Mouse (Mus musculus): ENCODE data around the gene Gbp6.
"Not testable (repeated sequence)": the region's sequence is repeated elsewhere in the genome, so short reads cannot be mapped to it uniquely, and the experiment has no call there.

The Gbp6 gene

GRCm38 (mm10) chr5:105293226-105294165 lies at the start of gene Gbp6, which contains the start of gene Gm43302:
Gene Gbp6, minus strand, starts transcription at chr5:105293698.
Gene Gm43302, minus strand, starts transcription at chr5:105293695.
- DNase-seq (ENCODE audit: low spot score in 2 of 2): peak in 1 of 2 experiments; percentile 5

- no peak for DNase-seq (ENCODE audit: low spot score in 2 of 2)
Observed at GRCm38 (mm10) chr5:105341281-105341680, 47.8 kb upstream of the Gbp6 start.

- DNase-seq (ENCODE audit: low spot score in 2 of 2): no peak
Observed at GRCm38 (mm10) chr5:105322543-105322942, 29.0 kb upstream of the Gbp6 start.

- DNase-seq (ENCODE audit: low spot score in 2 of 2): no peak
Observed at GRCm38 (mm10) chr5:105310941-105311340, 17.4 kb upstream of the Gbp6 start.

- not testable (repeated sequence) for DNase-seq (ENCODE audit: low spot score in 2 of 2)
Observed at GRCm38 (mm10) chr5:105309148-105309547, 15.7 kb upstream of the Gbp6 start.

- not testable (repeated sequence) for DNase-seq (ENCODE audit: low spot score in 2 of 2)
Observed at GRCm38 (mm10) chr5:105306946-105307345, 13.4 kb upstream of the Gbp6 start.

GRCm38 (mm10) chr5:105306159-105306581 lies 12.7 kb upstream of the Gbp6 start:
- DNase-seq (ENCODE audit: low spot score in 2 of 2): no peak

GRCm38 (mm10) chr5:105305671-105306070 lies 12.2 kb upstream of the Gbp6 start:
- DNase-seq (ENCODE audit: low spot score in 2 of 2): not testable (repeated sequence)

GRCm38 (mm10) chr5:105301963-105302362 lies 8.5 kb upstream of the Gbp6 start:
- DNase-seq (ENCODE audit: low spot score in 2 of 2): no peak

- no peak for DNase-seq (ENCODE audit: low spot score in 2 of 2)
Observed at GRCm38 (mm10) chr5:105301531-105301930, 8.0 kb upstream of the Gbp6 start.

GRCm38 (mm10) chr5:105295746-105296145 lies 2.2 kb upstream of the Gbp6 start:
- DNase-seq (ENCODE audit: low spot score in 2 of 2): no peak

- no peak for DNase-seq (ENCODE audit: low spot score in 2 of 2)
Observed at GRCm38 (mm10) chr5:105292492-105292891, 1.0 kb downstream of the Gbp6 start.

GRCm38 (mm10) chr5:105290921-105291320 lies 2.6 kb downstream of the Gbp6 start:
- not testable (repeated sequence) for DNase-seq (ENCODE audit: low spot score in 2 of 2)

- DNase-seq (ENCODE audit: low spot score in 2 of 2): not testable (repeated sequence)
Observed at GRCm38 (mm10) chr5:105260673-105261072, 32.8 kb downstream of the Gbp6 start.

- DNase-seq (ENCODE audit: low spot score in 2 of 2): no peak
Observed at GRCm38 (mm10) chr5:105252491-105252890, 41.0 kb downstream of the Gbp6 start.

GRCm38 (mm10) chr5:105244741-105245140 lies 48.8 kb downstream of the Gbp6 start:
- DNase-seq (ENCODE audit: low spot score in 2 of 2): not testable (repeated sequence)

GRCm38 (mm10) chr5:105240982-105241381 lies 52.5 kb downstream of the Gbp6 start:
- DNase-seq (ENCODE audit: low spot score in 2 of 2): not testable (repeated sequence)

- not testable (repeated sequence) for DNase-seq (ENCODE audit: low spot score in 2 of 2)
Observed at GRCm38 (mm10) chr5:105239483-105240047, 53.9 kb downstream of the Gbp6 start, which contains the start of gene Gbp10. Gene Gbp10, minus strand, starts transcription at chr5:105239533.

GRCm38 (mm10) chr5:105238402-105238801 lies 55.1 kb downstream of the Gbp6 start:
- DNase-seq (ENCODE audit: low spot score in 2 of 2): not testable (repeated sequence)

GRCm38 (mm10) chr5:105236040-105236439 lies 57.5 kb downstream of the Gbp6 start:
- DNase-seq (ENCODE audit: low spot score in 2 of 2): not testable (repeated sequence)

Measured in frontal cortex, postnatal 25 days (tissue).